Mouse (Mus musculus): ENCODE measurements around the gene Creb3l1.

Creb3l1 gene

DNA sequence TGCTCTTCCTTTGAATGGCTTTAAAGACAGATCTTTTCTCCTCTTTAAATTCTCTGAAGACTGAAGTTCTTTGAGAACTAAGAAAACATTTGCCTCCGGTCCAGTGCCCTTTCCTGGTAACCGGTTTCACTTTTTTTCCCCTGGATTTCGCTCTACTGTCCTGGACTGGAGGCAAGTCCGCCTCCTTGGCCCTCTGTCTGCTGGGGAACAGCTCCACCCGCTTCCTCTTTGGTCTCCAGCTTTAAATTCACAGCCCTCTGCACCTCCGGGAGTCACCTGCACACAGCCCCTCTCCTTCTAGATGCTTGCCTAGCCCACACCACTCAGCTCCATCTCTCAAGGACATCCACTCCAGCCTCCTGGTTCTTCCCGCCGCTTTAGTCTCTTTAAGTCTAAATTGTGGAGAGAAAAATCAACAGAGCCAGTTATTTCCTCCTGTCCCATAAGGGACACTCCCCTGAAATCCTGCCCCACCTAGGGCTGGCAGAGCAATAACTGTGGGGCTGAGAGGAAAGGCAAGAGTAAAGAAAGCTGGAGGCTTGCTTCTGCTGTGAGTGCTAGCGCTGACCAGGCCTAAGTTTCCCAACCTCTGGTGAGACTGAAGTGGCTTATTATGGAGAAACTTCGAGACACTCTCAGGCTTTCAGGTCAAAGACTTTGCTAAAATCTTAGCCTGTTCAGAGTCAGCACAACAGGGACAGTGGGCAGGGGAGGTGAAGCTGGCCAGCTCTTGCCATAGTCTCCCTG is 5.3 kb upstream of the Creb3l1 start:
- no peak for DNase-seq

DNA sequence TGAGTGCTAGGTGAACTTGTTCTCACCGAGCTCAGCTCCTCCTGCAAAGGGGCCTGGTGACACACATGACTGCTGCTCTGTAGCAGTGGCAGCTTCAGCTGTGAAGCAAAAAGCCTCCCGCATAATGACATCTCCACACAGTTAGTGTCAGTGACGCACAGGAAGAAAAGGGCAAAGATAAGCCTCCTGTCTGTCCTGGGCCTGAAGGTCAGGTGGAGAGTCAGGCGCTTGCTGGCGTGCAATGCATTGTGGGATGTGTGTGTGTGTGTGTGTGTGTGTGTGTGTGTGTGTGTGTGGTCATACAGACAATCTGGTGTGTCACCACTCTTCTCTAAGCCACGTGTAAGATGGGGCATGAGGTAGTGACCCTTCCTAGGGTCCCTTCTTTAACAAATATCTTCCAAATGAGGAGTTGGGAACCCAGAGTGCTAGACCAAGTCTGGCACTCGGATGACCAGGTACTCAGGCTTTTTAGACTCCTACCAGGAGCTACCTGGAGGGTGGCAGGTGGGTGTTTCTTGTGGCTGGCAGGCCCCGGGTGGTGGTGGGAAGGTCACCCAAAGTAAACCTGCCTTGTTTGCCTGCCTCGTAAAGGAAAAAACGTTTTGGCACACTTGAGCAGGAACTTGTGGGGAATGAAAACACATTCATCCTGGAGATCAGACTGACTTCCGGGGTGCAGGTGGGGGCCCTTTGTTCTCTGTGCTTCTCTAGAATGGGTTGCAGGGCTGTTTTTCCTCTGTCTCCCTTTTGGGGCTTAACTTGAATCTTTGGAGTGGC is 3.7 kb upstream of the Creb3l1 start:
- no peak for DNase-seq

DNA sequence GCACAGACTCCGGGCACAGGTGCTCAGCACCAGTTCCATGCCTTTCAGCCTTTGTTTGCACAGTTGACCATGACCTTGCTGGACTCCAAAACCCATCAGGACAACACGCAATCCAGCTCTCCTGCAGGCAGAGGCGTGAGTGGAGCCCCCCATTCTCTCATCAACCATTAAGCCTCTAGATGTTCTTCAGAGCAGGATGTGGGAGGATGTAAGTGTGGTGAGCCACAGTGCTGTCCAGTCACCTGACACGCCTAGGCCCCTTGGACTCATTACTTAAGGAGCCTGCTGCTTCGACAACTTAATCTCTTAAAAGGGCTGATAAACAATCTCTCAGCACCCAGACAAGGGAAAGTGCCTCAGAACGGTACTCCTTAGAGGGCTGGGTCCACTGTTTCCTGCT is 1.7 kb upstream of the Creb3l1 start:
- DNase-seq, result no peak

DNA sequence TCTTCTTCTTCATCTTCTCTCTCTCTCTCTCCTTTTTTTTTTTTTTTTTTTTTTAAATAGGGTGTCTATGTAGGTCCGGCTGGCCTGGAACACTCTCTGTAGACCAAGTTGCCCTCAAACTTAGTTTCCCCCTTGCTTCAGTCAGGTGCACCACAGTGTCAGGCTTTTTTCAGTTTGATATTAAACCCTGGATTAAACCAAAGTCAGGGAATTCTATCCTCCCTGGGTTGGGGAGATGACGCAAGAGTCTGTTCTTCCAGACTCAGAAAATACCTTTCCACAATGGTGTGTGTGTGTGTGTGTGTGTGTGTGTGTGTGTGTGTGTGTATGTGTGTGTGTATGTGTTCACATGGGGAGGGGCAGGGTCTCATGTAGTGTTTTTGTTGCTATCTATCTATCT is 900 bp upstream of the Creb3l1 start:
- DNase-seq, result no peak

DNA sequence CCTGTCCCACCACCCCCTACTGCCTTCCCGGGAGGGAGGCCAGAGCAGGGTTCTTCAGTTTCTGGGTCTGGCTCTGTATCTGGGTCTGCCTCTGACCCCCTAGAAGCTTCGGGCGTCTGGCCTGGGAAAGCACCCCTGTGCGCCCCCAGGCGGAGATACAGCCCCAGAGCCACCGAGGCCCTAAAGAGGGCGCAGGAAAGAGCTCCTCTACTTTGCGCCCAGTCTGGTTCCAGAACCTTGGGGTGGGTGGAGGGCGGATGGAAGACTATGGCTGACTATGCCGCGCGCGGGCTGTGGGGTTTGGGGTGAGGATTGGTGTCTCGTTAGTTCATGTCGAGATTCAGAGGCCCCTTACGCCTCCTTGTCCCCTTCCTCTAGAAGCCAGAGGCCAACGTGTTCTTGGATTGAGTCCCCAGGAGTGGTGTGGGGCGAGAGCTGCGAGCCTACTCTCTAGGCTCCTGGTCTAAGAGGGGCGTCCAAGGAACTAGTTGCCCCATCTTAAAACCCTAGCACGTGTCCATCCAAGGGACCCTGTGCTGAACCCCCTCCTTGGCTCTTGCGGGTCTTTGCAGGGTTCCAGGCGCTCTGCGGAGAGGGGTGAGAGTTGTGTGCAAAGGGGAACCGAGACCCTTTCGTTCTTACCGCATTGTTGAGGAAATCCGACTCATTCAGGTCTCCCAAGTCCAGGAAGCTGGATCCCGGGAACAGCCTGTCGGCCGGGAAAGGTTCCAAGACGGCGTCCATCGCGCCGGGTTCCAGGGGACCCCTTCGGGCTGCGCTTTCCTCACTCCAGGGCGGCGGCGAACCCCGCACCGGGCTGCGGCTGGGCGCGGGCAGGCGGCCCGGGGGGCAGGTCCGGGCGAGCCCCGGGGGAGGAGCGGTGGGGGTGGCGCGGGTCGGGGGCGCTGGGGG is 684 bp downstream of the Creb3l1 start:
- peak; percentile 50 for DNase-seq

DNA sequence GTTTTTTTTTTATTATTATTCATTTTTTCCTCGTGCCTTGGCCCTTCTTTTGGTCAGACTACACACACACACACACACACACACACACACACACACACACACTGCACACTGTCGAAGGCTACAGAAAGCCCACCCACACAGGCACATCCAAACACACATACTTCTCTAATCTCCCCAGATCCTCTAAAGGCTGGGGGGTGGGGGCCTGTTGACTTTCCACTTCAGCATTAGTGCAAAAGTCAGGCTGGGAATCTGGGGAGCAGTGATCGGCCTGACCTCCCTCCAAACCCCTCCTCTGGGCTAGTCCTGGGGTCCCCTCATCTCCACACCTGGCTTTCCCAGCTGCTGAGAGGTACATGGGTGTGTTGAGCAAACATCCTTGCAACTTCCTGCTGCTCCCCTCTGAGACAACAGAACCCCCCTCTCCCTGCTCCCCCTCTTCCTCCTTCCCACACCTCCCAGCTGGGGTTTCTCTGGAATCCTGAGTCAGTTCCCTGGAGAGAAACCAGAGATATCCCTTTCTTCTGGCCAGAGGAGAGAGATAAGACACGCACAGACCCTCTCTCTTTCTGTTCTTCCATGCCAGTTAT is 3.5 kb downstream of the Creb3l1 start:
- no peak for DNase-seq

DNA sequence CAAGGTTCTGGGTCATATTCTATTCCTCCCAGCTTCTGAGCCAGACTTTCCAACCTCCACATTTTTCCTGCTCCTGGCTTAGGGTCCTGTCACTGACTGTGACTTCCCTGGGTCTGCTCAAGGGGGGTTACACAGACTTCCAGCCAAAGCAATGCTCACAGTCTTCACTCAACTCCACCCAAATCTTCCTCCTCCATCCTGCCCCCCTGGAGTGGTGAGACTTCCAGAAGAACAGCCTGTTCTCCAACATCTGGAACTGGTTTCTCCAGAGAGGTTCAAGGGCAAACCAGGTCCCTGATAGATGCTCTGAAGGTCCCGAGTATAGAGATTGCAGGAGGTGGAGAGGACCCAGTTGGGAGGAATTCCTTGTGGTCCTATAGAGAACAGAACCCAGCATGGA is 6.9 kb downstream of the Creb3l1 start:
- DNase-seq, result no peak

DNA sequence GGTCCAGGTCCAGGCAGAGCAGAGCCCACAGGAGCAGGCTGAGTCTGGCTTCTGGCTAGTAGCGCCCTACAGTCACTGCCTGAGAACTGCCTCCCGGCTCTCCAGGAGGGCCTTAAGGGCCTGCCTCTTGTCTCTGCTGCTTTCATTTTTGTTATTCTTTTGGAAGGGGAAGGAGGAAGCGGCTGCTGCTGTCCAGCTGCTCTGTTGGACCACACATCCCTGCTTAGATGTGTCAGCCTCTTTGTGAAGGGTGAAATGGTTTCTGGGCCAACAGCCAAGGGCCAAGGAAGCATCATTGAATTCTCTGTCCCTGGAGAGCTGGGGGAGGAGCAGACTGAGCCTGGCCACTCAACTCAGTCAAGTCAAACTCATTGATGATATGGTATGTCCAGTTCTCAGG is 7.3 kb downstream of the Creb3l1 start:
- peak; percentile 64 for DNase-seq

DNA sequence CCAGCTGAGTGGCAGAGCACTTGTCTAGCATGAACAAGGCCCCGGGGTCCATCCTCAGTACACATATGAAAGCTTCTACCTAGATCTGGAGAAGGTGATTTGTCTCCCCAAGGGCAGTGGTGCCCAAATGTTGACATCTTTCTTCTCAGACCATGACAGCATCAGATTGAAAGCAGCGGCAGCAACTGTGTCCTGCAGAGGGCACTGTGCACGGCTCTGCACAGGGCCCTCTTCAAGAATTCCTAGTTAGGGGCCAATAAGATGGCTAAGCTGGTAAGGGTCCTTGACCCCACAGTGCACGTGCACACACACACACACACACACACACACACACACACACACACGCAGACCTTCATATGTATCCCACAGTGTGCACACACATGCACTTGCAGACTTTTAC is 9.4 kb downstream of the Creb3l1 start:
- no peak for DNase-seq

DNA sequence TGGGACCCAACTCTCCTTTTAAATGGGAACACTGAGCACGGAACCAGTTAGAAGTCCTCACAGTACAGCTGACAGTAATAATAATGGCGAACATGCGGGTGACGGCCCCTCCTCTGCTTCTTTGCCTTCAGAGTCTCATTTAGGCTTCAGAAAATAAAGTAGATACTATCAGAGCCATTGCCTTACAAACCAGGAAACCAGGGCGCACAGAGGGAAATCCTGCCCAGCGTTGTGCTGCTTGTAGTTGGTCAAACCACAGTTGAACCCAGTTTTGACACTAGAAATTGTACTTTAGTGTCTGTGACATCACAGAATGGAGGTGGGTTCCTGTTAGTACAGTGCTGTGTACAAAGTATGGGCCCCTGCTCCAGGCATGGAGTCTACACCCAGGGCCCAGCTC is 10.1 kb downstream of the Creb3l1 start:
- DNase-seq, result no peak

DNA sequence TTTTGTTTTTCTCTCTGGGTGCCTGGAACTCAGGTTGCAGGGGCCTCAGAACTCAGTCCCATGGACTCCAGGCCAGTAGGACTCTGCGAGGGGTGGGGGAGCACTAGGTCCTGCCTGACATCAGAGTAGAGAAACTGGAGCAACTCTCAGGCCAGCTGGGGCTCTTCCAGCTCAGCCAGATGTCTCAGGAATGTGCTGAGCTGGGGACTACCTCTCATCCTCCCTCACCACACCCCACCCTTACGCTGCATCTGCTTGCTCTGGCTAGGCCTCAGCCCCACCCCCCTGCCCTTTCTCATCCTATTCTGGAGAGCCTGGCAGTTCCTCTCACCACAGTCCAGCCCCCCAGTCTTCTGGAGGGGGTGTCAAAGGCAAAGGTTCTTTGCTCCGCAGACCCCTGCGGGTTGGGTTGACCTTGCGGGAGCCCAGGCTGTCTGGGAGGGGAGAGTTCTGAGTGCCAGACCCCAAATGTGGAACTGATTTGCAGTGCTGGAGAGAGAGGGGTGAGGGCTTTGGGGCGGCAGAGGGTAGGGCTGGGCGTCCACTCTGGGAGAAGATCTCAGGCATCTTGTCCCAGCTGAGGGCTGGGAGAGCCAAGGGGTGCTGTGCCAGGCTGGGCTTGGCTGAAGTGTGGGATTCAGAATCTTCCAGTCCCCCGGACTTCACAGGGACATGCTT is 11.4 kb downstream of the Creb3l1 start:
- DNase-seq, result no peak

DNA sequence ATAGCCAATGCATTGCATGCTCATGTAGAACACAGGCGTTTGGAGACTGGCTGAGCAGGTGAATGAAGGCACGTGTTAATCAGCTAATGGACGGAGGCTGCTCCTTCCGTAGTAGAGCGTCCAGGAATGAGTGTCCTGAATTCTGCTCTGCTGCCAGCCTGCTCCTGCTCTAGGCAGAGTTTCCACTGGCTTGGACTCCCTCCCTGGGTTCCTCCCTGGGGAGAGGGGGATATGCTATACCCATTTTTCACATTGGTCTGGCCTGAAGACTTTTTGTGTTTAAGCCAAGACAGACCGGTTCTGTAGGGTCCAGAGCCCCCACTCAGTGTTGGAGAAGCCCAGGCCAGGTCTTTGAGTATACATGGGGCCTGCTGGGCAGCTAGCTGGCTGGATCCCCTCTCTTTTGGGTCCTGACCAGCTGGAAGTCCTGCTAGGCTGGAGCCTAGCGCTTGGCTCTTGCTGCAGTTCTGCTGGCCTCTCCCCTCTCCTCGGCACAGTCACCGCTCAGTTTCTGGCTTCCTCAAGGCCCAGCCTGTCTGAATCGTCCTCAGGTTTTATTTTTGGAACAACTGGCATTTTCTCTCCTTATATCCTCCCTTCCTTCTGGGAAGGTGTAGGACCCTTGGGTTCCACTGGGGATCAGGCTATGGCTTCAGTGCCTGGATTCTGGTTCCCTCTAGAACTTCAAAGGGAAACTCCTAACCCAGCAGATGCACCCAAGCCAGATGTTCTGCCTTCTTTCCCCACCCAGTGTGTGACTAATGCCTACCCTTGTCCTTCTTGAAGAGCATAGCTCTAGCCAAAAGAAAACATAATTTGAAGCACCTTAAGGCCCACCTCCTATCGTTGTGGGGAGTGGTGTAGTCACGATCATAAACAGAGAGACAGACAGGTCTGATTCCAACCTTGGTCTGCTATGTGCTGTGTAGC is 12.6 kb downstream of the Creb3l1 start:
- no peak for DNase-seq

DNA sequence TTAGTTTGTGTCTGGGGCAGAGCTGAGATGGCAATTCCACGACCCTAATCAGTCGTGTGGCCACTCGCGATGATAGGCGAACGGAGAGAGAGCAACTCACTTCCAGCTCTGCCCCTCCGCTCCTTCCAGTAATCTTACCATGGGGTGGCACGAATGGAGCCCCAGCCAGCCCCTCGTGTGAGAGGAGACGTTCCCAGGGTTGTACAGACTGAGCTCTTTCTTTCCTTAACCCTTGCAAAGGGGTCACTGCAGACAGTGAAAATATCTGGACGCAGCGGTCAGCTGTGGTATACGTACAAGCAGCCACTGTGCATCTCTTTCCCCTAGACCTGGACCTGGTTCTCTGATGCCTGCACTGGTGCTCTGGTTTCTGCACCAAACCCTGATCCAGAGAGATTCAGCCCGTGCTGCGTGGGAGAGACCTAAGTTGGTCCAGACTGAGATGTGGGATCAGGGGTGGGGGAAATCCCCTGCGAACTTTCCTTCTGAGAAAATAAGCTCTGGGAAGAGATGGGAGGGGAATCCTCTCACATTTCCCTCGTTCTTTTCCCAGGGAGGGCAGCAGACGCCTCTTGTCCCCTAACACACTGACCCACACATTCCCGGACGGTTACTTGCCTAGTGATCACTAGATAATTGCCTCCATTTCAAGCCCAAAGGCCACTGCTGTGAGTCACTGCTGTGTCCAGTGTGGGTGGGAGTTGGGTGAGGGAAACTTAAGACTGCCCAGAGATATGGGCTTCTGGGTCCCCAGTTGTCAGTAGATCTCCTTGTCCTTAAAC is 15.5 kb downstream of the Creb3l1 start:
- DNase-seq, result no peak

DNA sequence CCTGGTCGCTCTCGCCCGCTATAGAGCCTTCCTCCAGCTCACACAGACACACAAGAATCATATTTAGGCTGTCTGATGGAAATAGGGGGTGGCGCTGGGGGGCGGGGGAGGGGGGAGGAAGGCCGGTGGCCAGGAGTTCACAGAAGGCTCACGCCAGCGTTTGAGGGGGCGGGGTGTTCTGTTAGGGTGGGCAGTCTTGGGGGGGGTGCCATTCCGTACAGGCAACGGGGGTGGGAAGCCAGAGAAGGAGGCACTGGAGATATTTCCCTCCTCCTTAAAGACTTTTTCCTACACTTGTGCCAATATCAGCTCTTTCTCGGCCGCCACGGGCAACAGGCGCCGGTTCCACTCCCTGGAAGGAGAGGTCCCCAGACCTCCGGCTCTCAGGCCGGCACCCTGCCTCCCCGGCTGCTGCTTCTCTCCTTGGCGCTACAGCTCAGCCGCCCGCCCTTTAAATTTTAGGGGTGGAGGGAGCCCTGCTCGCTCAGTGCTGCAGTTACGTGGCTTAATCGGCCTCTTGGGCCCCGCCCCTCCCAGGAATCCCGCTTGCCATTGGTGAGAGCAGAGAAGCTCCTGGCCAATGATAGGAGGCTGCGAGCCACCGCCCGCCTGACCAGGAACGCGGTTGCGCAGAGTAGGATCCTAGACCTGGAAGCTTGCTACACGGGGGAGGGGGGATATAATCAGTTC is 16.2 kb downstream of the Creb3l1 start:
- peak; percentile 98 for DNase-seq

DNA sequence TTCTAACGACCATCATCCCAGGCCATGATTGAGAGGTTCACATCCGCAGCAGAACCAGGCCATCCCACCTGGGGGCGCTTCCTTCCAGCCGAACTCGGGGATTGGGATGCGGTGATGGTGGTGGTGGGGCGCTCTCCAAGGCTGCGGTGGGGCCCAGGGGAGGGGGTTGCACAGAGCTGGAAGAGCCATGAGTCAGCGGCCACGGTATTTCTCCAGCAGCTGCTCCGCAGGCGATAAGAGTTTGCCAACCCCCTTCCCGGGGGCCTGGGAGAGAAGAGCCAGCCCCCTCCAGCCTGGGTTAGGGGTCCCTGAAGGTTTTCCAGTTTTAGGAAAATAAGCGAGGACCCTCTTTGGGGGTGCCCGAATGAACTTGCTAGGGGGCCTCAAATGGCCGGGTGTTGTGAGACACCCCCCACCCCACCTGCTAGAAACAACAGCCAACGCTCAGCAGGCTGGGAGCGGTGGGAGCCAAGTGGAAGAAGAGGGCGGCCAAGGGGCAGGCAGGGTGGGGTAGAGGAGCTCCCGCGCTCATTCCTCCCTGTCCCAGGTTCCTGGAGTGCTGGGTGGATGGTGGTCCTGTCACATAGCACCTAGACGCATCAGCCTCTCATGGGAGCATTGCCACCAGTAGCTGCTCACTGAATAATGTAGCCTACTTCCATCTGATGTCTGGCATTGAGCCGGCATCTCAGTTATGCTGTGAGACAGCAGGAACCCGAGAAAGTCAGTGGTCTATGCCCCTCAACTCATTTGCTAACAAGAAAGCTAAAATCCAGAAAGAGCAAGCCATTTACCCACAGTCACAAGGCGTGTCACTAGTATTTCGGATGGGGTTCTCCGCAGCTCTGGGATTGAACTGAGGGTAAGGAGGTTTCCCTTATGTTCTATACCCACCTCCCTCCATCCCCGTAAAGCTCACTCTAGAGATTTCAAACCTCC is 17.1 kb downstream of the Creb3l1 start:
- DNase-seq, result peak; percentile 76

DNA sequence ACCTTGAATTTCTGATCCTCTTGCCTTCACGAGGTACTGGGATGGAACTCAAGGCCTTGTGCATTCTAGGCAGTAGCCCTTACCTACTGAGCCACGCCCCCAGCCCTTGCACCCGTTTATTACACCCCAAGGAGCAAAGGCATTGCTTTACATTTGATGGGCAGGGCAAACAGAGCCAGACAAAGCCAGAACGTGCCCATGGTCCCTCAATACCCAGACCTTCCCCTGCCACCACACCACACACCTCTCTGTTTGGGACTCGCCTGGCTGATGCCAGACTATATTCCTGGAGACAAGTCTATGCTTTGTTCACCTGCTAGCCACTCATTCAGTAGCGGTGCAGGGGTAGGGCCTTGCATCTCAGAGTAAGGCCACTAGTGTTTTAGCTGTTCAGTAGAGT is 17.8 kb downstream of the Creb3l1 start:
- no peak for DNase-seq

DNA sequence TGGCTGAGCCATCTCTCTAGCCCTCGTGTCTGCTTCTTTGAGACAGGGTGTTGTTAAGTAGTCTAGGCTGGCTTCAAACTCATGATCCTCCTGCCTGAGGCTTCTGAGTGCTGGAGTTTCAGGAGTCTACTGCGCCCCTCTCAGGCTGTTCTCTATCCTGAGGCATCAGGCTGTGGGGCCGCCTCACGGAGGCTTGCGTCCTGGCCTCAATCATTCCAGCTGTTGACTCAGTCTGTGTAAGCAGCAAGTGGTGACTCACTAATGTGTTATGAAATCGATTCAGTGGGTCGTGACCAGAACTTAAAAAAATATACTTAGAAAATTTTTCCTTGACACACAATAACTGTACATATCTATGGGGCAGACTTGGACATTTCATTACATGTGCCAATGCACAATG is 19.7 kb downstream of the Creb3l1 start:
- DNase-seq, result no peak

DNA sequence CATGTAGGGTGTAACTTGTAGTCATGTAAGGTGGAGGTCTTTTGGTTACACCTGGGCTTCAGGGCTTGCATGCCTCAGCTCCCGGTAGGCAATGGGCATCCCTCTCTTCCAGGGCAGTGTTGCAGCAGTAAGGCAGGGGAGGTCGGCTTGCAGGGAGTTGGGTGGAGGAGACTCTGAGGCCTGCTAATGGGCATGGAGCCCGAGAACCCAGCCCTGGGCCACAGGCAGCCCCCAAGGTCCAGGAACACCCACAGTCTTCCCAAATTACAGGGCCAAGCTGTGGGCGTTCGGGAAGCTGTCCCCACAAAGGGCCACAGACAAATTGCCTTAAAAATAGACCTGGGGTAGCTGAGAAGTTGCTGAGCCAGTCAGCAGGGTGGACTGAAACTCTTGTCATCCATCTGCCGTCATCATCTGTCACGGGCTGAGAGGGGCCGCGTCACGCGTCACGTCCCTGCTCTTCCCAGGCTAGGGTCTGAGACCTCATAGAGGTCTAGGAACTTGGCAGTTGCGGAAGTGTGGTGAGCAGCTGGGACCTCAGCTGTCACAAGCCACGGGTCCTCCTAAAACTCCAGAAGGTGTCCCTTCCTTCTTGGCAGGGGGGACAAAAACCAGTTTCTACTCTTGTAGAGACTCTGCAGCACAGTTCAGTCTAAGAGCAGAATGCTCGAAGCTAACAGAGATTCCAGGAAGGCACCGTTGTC is 26.2 kb downstream of the Creb3l1 start:
- no peak for DNase-seq

All from retina, postnatal 1 day (tissue).